8 mouse cellular contexts compared by ENCODE assay signal in genomic region chr10:93889579-93889950, GRCm38 (mm10). TPM values are rescaled to one million over a fixed set of nuclear protein-coding genes. Genes with fewer than 3 reads are reported as not detected.
DNase-seq lines count a peak whose midpoint lies in the region; ATAC-seq and TF ChIP-seq lines count a peak whose summit lies in the region.

No protein-coding gene starts in this region.

- peak overlapping the region; percentile 98 for H3K4me3 ChIP-seq in hindbrain, embryonic 12.5 days

- ATAC-seq in Patski, result peak; percentile 99
- peak; percentile 98 for ATAC-seq in hindbrain, embryonic 12.5 days (ENCODE audit: low FRiP score)

- in situ Hi-C loops in Patski (cut with MboI; ENCODE audit: low pct_unique_long_range_greater_than_20kb), result no loop called here

- peak; percentile 49 for DNase-seq in Patski (ENCODE audit: low read depth, low spot score)
- peak; percentile 93 to 96 for DNase-seq in cerebellum, postnatal 10 days
- peak; percentile 81 to 87 for DNase-seq in frontal cortex, postnatal 10 days (ENCODE audit: low spot score in 2 of 2)
- peak; percentile 82 to 93 for DNase-seq in layer of hippocampus, postnatal 14 days (ENCODE audit: low spot score in 2 of 2)
- DNase-seq in lung, postnatal 10 days, result peak; percentile 93
- DNase-seq in ovary, postnatal 14 days (ENCODE audit: low spot score), result peak; percentile 76
- peak; percentile 91 for DNase-seq in thymus, postnatal 14 days

- under 1% methylated on average over 21 of the region's 30 CpGs for WGBS in hindbrain, embryonic 12.5 days

- H3K27me3 ChIP-seq in Patski, result no peaks in the 10 kb centered on the region
- no peaks in the 10 kb centered on the region for H3K27me3 ChIP-seq in hindbrain, embryonic 12.5 days

- H3K27ac ChIP-seq in hindbrain, embryonic 12.5 days, result peak overlapping the region; percentile 91

- H3K36me3 ChIP-seq in hindbrain, embryonic 12.5 days, result peaks cover 23% of the 10 kb centered on the region

- CTCF ChIA-PET in Patski (lab: Charles Lee), result interaction anchor here (0.9 to 1.2 kb wide), 2 partner anchors 13 to 63 kb away, joined by 3 to 4 read pairs; no protein-coding TSS in a partner anchor

- no peaks in the 10 kb centered on the region for H3K9me3 ChIP-seq in hindbrain, embryonic 12.5 days (replicated peaks)

- H3K4me2 ChIP-seq in hindbrain, embryonic 12.5 days (replicated peaks), result peak overlapping the region; percentile 86

- peak overlapping the region; percentile 95 for H3K9ac ChIP-seq in hindbrain, embryonic 12.5 days

- no peak for TF ChIP-seq CTCF in Patski (IDR thresholded peaks at IDR 0.05)

- H3K4me1 ChIP-seq in hindbrain, embryonic 12.5 days, result peaks cover 11% of the 10 kb centered on the region

- POLR2A ChIA-PET in Patski (lab: Charles Lee), result interaction anchor here (1.8 kb wide), 1 partner anchor 10 kb away, joined by 4 read pairs; no protein-coding TSS in a partner anchor

RNA-seq across cellular contexts. Expression of gene Metap2, which starts 7.3 kb away (rescaled TPM):
- polyA plus RNA-seq in Patski (2021), result 282 TPM
- polyA plus RNA-seq in hindbrain, embryonic 12.5 days (2016; fragmentation: Nextera tagmentation; extraction: Ambion mirVana), result 190 and 195 TPM in 2 replicates
- 100 to 1,000 TPM; 134 to 137 TPM for total RNA-seq in layer of hippocampus, postnatal 14 days (2021)

RNA-seq across cellular contexts. Expression of gene Usp44, which starts 58.2 kb away (rescaled TPM):
- polyA plus RNA-seq in Patski (2021), result 2.1 TPM
- 2.9 and 3.0 TPM in 2 replicates for polyA plus RNA-seq in hindbrain, embryonic 12.5 days (2016; fragmentation: Nextera tagmentation; extraction: Ambion mirVana)
- not detected for total RNA-seq in layer of hippocampus, postnatal 14 days (2021)

Comparison
In these comparisons a context has a peak if more than half of its experiments do, and no peak if none do; other contexts are left out.
1. Peak in every context shown above with its lines: DNase-seq, ATAC-seq, H3K4me3 ChIP-seq and H3K27ac ChIP-seq.